Mouse (Mus musculus): ENCODE results near the gene Tomt. TPM values are rescaled to one million over a fixed set of nuclear protein-coding genes. Genes with fewer than 3 reads are reported as not detected.

Gene Tomt
- total and polyA plus RNA-seq, 2 experiments = 0.22 TPM; not detected in 1

GRCm38 (mm10) chr7:101910138-101910537, 4.0 kb upstream of the Tomt start:
- H3K27me3 ChIP-seq (ENCODE audit: control insufficient read depth, insufficient read depth, low read length) = no peaks in the 10 kb centered on the region
- DNase-seq (ENCODE audit: extremely low read depth, low read depth, low spot score) = peak; percentile 99
- peaks cover 12% of the 10 kb centered on the region; the same call in 1 of the 2 replicates for H3K79me2 ChIP-seq (ENCODE audit: control insufficient read depth, insufficient read depth, low read length)
- H3K4me3 ChIP-seq (ENCODE audit: insufficient read depth, low read depth, low read length) = no peak overlapping the region
- TF ChIP-seq CTCF (IDR thresholded peaks at IDR 0.05; ENCODE audit: low read depth, low read length) = no peak
- TF ChIP-seq POLR2A (IDR thresholded peaks at IDR 0.05; ENCODE audit: extremely low read depth, insufficient read depth, low read length) = no peak
- peaks cover 34% of the 10 kb centered on the region for H3K4me1 ChIP-seq (ENCODE audit: control insufficient read depth, insufficient read depth, low read length)
- H3K27ac ChIP-seq (replicated peaks; ENCODE audit: insufficient read depth, low read depth, low read length) = peak overlapping the region; percentile 62
- peaks cover 23% of the 10 kb centered on the region for H3K36me3 ChIP-seq (ENCODE audit: control insufficient read depth, insufficient read depth, low read length)
- WGBS = 29% methylated on average over 4 of the region's 4 CpGs
- H3K9ac ChIP-seq (ENCODE audit: low read depth, low read length) = no peak overlapping the region

- no peaks in the 10 kb centered on the region for H3K27me3 ChIP-seq (ENCODE audit: control insufficient read depth, insufficient read depth, low read length)
- H3K36me3 ChIP-seq (ENCODE audit: control insufficient read depth, insufficient read depth, low read length) = peaks cover 17% of the 10 kb centered on the region
- H3K79me2 ChIP-seq (ENCODE audit: control insufficient read depth, insufficient read depth, low read length) = peaks cover 12% of the 10 kb centered on the region; the same call in 1 of the 2 replicates
- TF ChIP-seq CTCF (IDR thresholded peaks at IDR 0.05; ENCODE audit: low read depth, low read length) (no peak), POLR2A (IDR thresholded peaks at IDR 0.05; ENCODE audit: extremely low read depth, insufficient read depth, low read length) (no peak)
- H3K9ac ChIP-seq (ENCODE audit: low read depth, low read length) = peak overlapping the region; percentile 1; the same call in 1 of the 2 replicates
- peak overlapping the region; percentile 62 for H3K27ac ChIP-seq (replicated peaks; ENCODE audit: insufficient read depth, low read depth, low read length)
- peak; percentile 41 for DNase-seq (ENCODE audit: extremely low read depth, low read depth, low spot score)
- WGBS = 37% methylated on average over 4 of the region's 4 CpGs
- H3K4me3 ChIP-seq (ENCODE audit: insufficient read depth, low read depth, low read length) = no peak overlapping the region
- H3K4me1 ChIP-seq (ENCODE audit: control insufficient read depth, insufficient read depth, low read length) = peaks cover 36% of the 10 kb centered on the region
These were observed 2.2 kb upstream of the Tomt start for GRCm38 (mm10) chr7:101908367-101908766.

- peak overlapping the region; percentile 81 for H3K4me3 ChIP-seq (ENCODE audit: insufficient read depth, low read depth, low read length)
- peaks cover 4% of the 10 kb centered on the region; the same call in 1 of the 2 replicates for H3K36me3 ChIP-seq (ENCODE audit: control insufficient read depth, insufficient read depth, low read length)
- TF ChIP-seq POLR2A (IDR thresholded peaks at IDR 0.05; ENCODE audit: extremely low read depth, insufficient read depth, low read length) (no peak), CTCF (IDR thresholded peaks at IDR 0.05; ENCODE audit: low read depth, low read length) (no peak)
- peak overlapping the region; percentile 94 for H3K9ac ChIP-seq (ENCODE audit: low read depth, low read length)
- peaks cover 12% of the 10 kb centered on the region; the same call in 1 of the 2 replicates for H3K79me2 ChIP-seq (ENCODE audit: control insufficient read depth, insufficient read depth, low read length)
- DNase-seq (ENCODE audit: extremely low read depth, low read depth, low spot score) = peak; percentile 45
- peaks cover 36% of the 10 kb centered on the region for H3K4me1 ChIP-seq (ENCODE audit: control insufficient read depth, insufficient read depth, low read length)
- WGBS = 25% methylated on average over 8 of the region's 8 CpGs
- peak overlapping the region; percentile 96 for H3K27ac ChIP-seq (replicated peaks; ENCODE audit: insufficient read depth, low read depth, low read length)
- H3K27me3 ChIP-seq (ENCODE audit: control insufficient read depth, insufficient read depth, low read length) = no peaks in the 10 kb centered on the region
These were observed 537 bp upstream of the Tomt start for GRCm38 (mm10) chr7:101906696-101907095.

- WGBS = under 1% methylated on average over 61 of the region's 61 CpGs
- Histone ChIP-seq H3K27me3 (ENCODE audit: control insufficient read depth, insufficient read depth, low read length) (no peaks in the 10 kb centered on the region), H3K4me1 (ENCODE audit: control insufficient read depth, insufficient read depth, low read length) (peaks cover 33% of the 10 kb centered on the region), H3K36me3 (ENCODE audit: control insufficient read depth, insufficient read depth, low read length) (peaks cover under 1% of the 10 kb centered on the region; the same call in 1 of the 2 replicates), H3K27ac (replicated peaks; ENCODE audit: insufficient read depth, low read depth, low read length) (peak within 1 kb of the TSS; percentile 96), H3K79me2 (ENCODE audit: control insufficient read depth, insufficient read depth, low read length) (peaks cover 12% of the 10 kb centered on the region; the same call in 1 of the 2 replicates), H3K9ac (ENCODE audit: low read depth, low read length) (peak within 1 kb of the TSS; percentile 94), H3K4me3 (ENCODE audit: insufficient read depth, low read depth, low read length) (peak within 1 kb of the TSS; percentile 81)
- DNase-seq (ENCODE audit: extremely low read depth, low read depth, low spot score) = peak; percentile 94
- 0 out of 2 replicates have a peak, but pooled peaks have one; percentile 7 for TF ChIP-seq CTCF (IDR thresholded peaks at IDR 0.05; ENCODE audit: low read depth, low read length)
- peak; percentile 81 for TF ChIP-seq POLR2A (IDR thresholded peaks at IDR 0.05; ENCODE audit: extremely low read depth, insufficient read depth, low read length)
These were observed 435 bp downstream of the Tomt start, which contains the start of gene Lamtor1 for GRCm38 (mm10) chr7:101905561-101906286. Gene Lamtor1 (plus strand): TSS chr7:101905904.

- peaks cover 12% of the 10 kb centered on the region; the same call in 1 of the 2 replicates for H3K79me2 ChIP-seq (ENCODE audit: control insufficient read depth, insufficient read depth, low read length)
- H3K4me1 ChIP-seq (ENCODE audit: control insufficient read depth, insufficient read depth, low read length) = peaks cover 12% of the 10 kb centered on the region
- TF ChIP-seq CTCF (IDR thresholded peaks at IDR 0.05; ENCODE audit: low read depth, low read length) = no peak
- no peak for TF ChIP-seq POLR2A (IDR thresholded peaks at IDR 0.05; ENCODE audit: extremely low read depth, insufficient read depth, low read length)
- H3K4me3 ChIP-seq (ENCODE audit: insufficient read depth, low read depth, low read length) = no peak overlapping the region
- H3K27ac ChIP-seq (replicated peaks; ENCODE audit: insufficient read depth, low read depth, low read length) = no peak overlapping the region
- H3K36me3 ChIP-seq (ENCODE audit: control insufficient read depth, insufficient read depth, low read length) = no peaks in the 10 kb centered on the region
- DNase-seq (ENCODE audit: extremely low read depth, low read depth, low spot score) = no peak
- no peak overlapping the region for H3K9ac ChIP-seq (ENCODE audit: low read depth, low read length)
- no peaks in the 10 kb centered on the region for H3K27me3 ChIP-seq (ENCODE audit: control insufficient read depth, insufficient read depth, low read length)
These were observed 3.3 kb downstream of the Tomt start for GRCm38 (mm10) chr7:101902846-101903245.

GRCm38 (mm10) chr7:101901969-101902368, 4.2 kb downstream of the Tomt start:
- H3K27me3 ChIP-seq (ENCODE audit: control insufficient read depth, insufficient read depth, low read length) = no peaks in the 10 kb centered on the region
- H3K27ac ChIP-seq (replicated peaks; ENCODE audit: insufficient read depth, low read depth, low read length) = no peak overlapping the region
- H3K4me1 ChIP-seq (ENCODE audit: control insufficient read depth, insufficient read depth, low read length) = peaks cover 9% of the 10 kb centered on the region
- DNase-seq (ENCODE audit: extremely low read depth, low read depth, low spot score) = no peak
- TF ChIP-seq CTCF (IDR thresholded peaks at IDR 0.05; ENCODE audit: low read depth, low read length) (no peak), POLR2A (IDR thresholded peaks at IDR 0.05; ENCODE audit: extremely low read depth, insufficient read depth, low read length) (no peak)
- H3K79me2 ChIP-seq (ENCODE audit: control insufficient read depth, insufficient read depth, low read length) = peaks cover 9% of the 10 kb centered on the region; the same call in 1 of the 2 replicates
- H3K4me3 ChIP-seq (ENCODE audit: insufficient read depth, low read depth, low read length) = no peak overlapping the region
- no peak overlapping the region for H3K9ac ChIP-seq (ENCODE audit: low read depth, low read length)
- H3K36me3 ChIP-seq (ENCODE audit: control insufficient read depth, insufficient read depth, low read length) = no peaks in the 10 kb centered on the region
- WGBS = 94% methylated on average over 10 of the region's 10 CpGs

Measured in liver, adult 2 months (tissue).